In genomic region chr19:5277140-5277539, GRCm38 (mm10) we compare ENCODE assay signal across 17 mouse cellular contexts. TPM values are rescaled to one million over a fixed set of nuclear protein-coding genes. Genes with fewer than 3 reads are reported as not detected.
DNase-seq lines count a peak whose midpoint lies in the region; ATAC-seq lines count a peak whose summit lies in the region.
"Had no signal": no experiment of that assay in that cellular context is flagged by ENCODE, and none has a peak within 500 bp of the region (broad histone marks: within the 10 kb centered on the region; RNA-seq: fewer than 3 reads in every experiment).

No protein-coding gene starts in this region.

- H3K4me3 ChIP-seq in hindbrain, embryonic 11.5 days (ENCODE audit: low read depth, low read length), result no peak overlapping the region
- H3K4me3 ChIP-seq in hindbrain, embryonic 14.5 days (replicated peaks; ENCODE audit: low read length), result no peak overlapping the region
- no peak overlapping the region for H3K4me3 ChIP-seq in midbrain, embryonic 14.5 days (replicated peaks; ENCODE audit: low read depth, low read length)
- H3K4me3 ChIP-seq in midbrain, embryonic 10.5 days, result no peak overlapping the region

- no peak for ATAC-seq in CD4-positive, CD25-positive, alpha-beta regulatory T cell, adult 4 months
- ATAC-seq in hindbrain, embryonic 11.5 days (ENCODE audit: low FRiP score), result no peak
- no peak for ATAC-seq in hindbrain, embryonic 14.5 days (ENCODE audit: low FRiP score)
- no peak for ATAC-seq in midbrain, embryonic 14.5 days (ENCODE audit: low FRiP score, low TSS enrichment)
- ATAC-seq: midbrain, embryonic 16.5 days; Patski had no signal

- WGBS in hindbrain, embryonic 11.5 days, result 89% methylated on average over 3 of the region's 3 CpGs
- WGBS in hindbrain, embryonic 14.5 days, result 93% methylated on average over 3 of the region's 3 CpGs
- WGBS in midbrain, embryonic 14.5 days, result 89% methylated on average over 3 of the region's 3 CpGs
- WGBS in midbrain, embryonic 10.5 days, result 94% methylated on average over 3 of the region's 3 CpGs

- no peak overlapping the region for H3K4me2 ChIP-seq in hindbrain, embryonic 11.5 days (replicated peaks; ENCODE audit: low read depth, low read length)
- H3K4me2 ChIP-seq in hindbrain, embryonic 14.5 days (replicated peaks), result no peak overlapping the region
- no peak overlapping the region for H3K4me2 ChIP-seq in midbrain, embryonic 14.5 days (ENCODE audit: low read length)

- H3K9ac ChIP-seq in hindbrain, embryonic 11.5 days (ENCODE audit: low read depth, low read length), result no peak overlapping the region
- H3K9ac ChIP-seq in hindbrain, embryonic 14.5 days, result no peak overlapping the region
- no peak overlapping the region for H3K9ac ChIP-seq in midbrain, embryonic 14.5 days (replicated peaks; ENCODE audit: low read length)

- 0 out of 2 replicates have a peak, but pooled peaks cover 20% of the 10 kb centered on the region for H3K36me3 ChIP-seq in hindbrain, embryonic 11.5 days (ENCODE audit: control insufficient read depth, insufficient read depth, low read length)
- H3K36me3 ChIP-seq in hindbrain, embryonic 14.5 days (replicated peaks; ENCODE audit: control insufficient read depth, insufficient read depth), result peaks cover 80% of the 10 kb centered on the region
- H3K36me3 ChIP-seq in midbrain, embryonic 14.5 days (ENCODE audit: control insufficient read depth, insufficient read depth, low read length), result peaks cover 73% of the 10 kb centered on the region
- H3K36me3 ChIP-seq in midbrain, embryonic 10.5 days, result peaks cover 84% of the 10 kb centered on the region

- no peak overlapping the region for H3K27ac ChIP-seq in hindbrain, embryonic 11.5 days (ENCODE audit: low read depth, low read length)
- no peak overlapping the region for H3K27ac ChIP-seq in hindbrain, embryonic 14.5 days
- H3K27ac ChIP-seq in midbrain, embryonic 14.5 days (replicated peaks; ENCODE audit: low read depth, low read length), result no peak overlapping the region
- no peak overlapping the region for H3K27ac ChIP-seq in midbrain, embryonic 10.5 days (replicated peaks)

- peaks cover 4% of the 10 kb centered on the region for H3K4me1 ChIP-seq in hindbrain, embryonic 11.5 days (replicated peaks; ENCODE audit: control insufficient read depth, insufficient read depth, low read length)
- no peaks in the 10 kb centered on the region for H3K4me1 ChIP-seq in hindbrain, embryonic 14.5 days (replicated peaks; ENCODE audit: control insufficient read depth, insufficient read depth, low read length)
- H3K4me1 ChIP-seq in midbrain, embryonic 14.5 days (ENCODE audit: control insufficient read depth, insufficient read depth, low read length), result peaks cover 3% of the 10 kb centered on the region; the same call in 1 of the 2 replicates
- H3K4me1 ChIP-seq in midbrain, embryonic 10.5 days, result peaks cover 14% of the 10 kb centered on the region

- H3K27me3 ChIP-seq in hindbrain, embryonic 11.5 days (ENCODE audit: control insufficient read depth, insufficient read depth, low read length), result no peaks in the 10 kb centered on the region
- H3K27me3 ChIP-seq in hindbrain, embryonic 14.5 days (ENCODE audit: control insufficient read depth, insufficient read depth, low read length), result no peaks in the 10 kb centered on the region
- no peaks in the 10 kb centered on the region for H3K27me3 ChIP-seq in midbrain, embryonic 14.5 days (ENCODE audit: control insufficient read depth, insufficient read depth, low read length)
- H3K27me3 ChIP-seq in midbrain, embryonic 10.5 days (ENCODE audit: low read depth, poor library complexity, severe bottlenecking), result no peaks in the 10 kb centered on the region
- H3K27me3 ChIP-seq: Patski had no signal

- peak; percentile 56 for DNase-seq in CD4-positive, CD25-positive, alpha-beta regulatory T cell, adult 2 months (ENCODE audit: low read depth, low spot score)
- DNase-seq in hindbrain, embryonic 11.5 days (ENCODE audit: low spot score), result peak; percentile 23
- no peak for DNase-seq in hindbrain, embryonic 14.5 days (ENCODE audit: low spot score)
- peak; percentile 19 for DNase-seq in midbrain, embryonic 14.5 days
- no peak for DNase-seq in midbrain, embryonic 10.5 days (ENCODE audit: low spot score)
- peak; percentile 39 for DNase-seq in retina, embryonic 14.5 days (ENCODE audit: low spot score)
- DNase-seq in cerebellum, postnatal 36 days, result no peak
- DNase-seq: adrenal gland, postnatal 25 days; gastrocnemius, postnatal 10 days; heart, postnatal 14 days; kidney, adult 18-20 months had no signal

- no peaks in the 10 kb centered on the region for H3K9me3 ChIP-seq in hindbrain, embryonic 11.5 days (ENCODE audit: control insufficient read depth, low read length)
- H3K9me3 ChIP-seq in hindbrain, embryonic 14.5 days (ENCODE audit: control insufficient read depth, low read length), result no peaks in the 10 kb centered on the region
- no peaks in the 10 kb centered on the region for H3K9me3 ChIP-seq in midbrain, embryonic 14.5 days (ENCODE audit: control insufficient read depth, low read length)
- no peaks in the 10 kb centered on the region for H3K9me3 ChIP-seq in midbrain, embryonic 10.5 days (replicated peaks)

RNA-seq across cellular contexts. Expression of gene Pacs1, which starts 4.2 kb away (rescaled TPM):
- 10 to 100 TPM; 16.5 to 21.9 TPM for polyA plus RNA-seq in CD4-positive, CD25-positive, alpha-beta regulatory T cell, adult 4 months (2017; shearing (Covaris generic))
- 23.2 and 23.4 TPM in 2 replicates for polyA plus RNA-seq in hindbrain, embryonic 11.5 days (2014; fragmentation: Nextera tagmentation; extraction: Ambion mirVana)
- 54.3 and 59.7 TPM in 2 replicates for polyA plus RNA-seq in hindbrain, embryonic 14.5 days (2014; fragmentation: Nextera tagmentation; extraction: Ambion mirVana)
- polyA plus RNA-seq in midbrain, embryonic 14.5 days (2014; fragmentation: Nextera tagmentation; extraction: Ambion mirVana), result 42.4 and 48.4 TPM in 2 replicates
- polyA plus RNA-seq in midbrain, embryonic 10.5 days (2016; fragmentation: Nextera tagmentation; extraction: Ambion mirVana), result 21.3 and 23.7 TPM in 2 replicates

RNA-seq across cellular contexts. Expression of gene Sf3b2, which starts 18.1 kb away (rescaled TPM):
- polyA plus RNA-seq in CD4-positive, CD25-positive, alpha-beta regulatory T cell, adult 4 months (2017; shearing (Covaris generic)), result 100 to 1,000 TPM; 341 to 465 TPM
- polyA plus RNA-seq in hindbrain, embryonic 11.5 days (2014; fragmentation: Nextera tagmentation; extraction: Ambion mirVana), result 385 and 404 TPM in 2 replicates
- polyA plus RNA-seq in hindbrain, embryonic 14.5 days (2014; fragmentation: Nextera tagmentation; extraction: Ambion mirVana), result 299 and 305 TPM in 2 replicates
- polyA plus RNA-seq in midbrain, embryonic 14.5 days (2014; fragmentation: Nextera tagmentation; extraction: Ambion mirVana), result 291 and 365 TPM in 2 replicates
- 468 and 500 TPM in 2 replicates for polyA plus RNA-seq in midbrain, embryonic 10.5 days (2016; fragmentation: Nextera tagmentation; extraction: Ambion mirVana)

RNA-seq across cellular contexts. Expression of gene Gal3st3, which starts 21.0 kb away (rescaled TPM):
- polyA plus RNA-seq in CD4-positive, CD25-positive, alpha-beta regulatory T cell, adult 4 months (2017; shearing (Covaris generic)), result under 1 TPM in 1 of 2 experiments, not detected in 1; 0.15 TPM
- polyA plus RNA-seq in hindbrain, embryonic 11.5 days (2014; fragmentation: Nextera tagmentation; extraction: Ambion mirVana), result 14.0 and 14.6 TPM in 2 replicates
- polyA plus RNA-seq in hindbrain, embryonic 14.5 days (2014; fragmentation: Nextera tagmentation; extraction: Ambion mirVana), result 34.2 and 39.8 TPM in 2 replicates
- polyA plus RNA-seq in midbrain, embryonic 14.5 days (2014; fragmentation: Nextera tagmentation; extraction: Ambion mirVana), result 29.0 and 35.5 TPM in 2 replicates
- 10.8 and 15.4 TPM in 2 replicates for polyA plus RNA-seq in midbrain, embryonic 10.5 days (2016; fragmentation: Nextera tagmentation; extraction: Ambion mirVana)
- polyA plus RNA-seq: Patski; small intestine, adult 2 months had no signal

RNA-seq across cellular contexts. Expression of gene Catsper1, which starts 58.4 kb away (rescaled TPM):
- not detected for polyA plus RNA-seq in CD4-positive, CD25-positive, alpha-beta regulatory T cell, adult 4 months (2017; shearing (Covaris generic))
- polyA plus RNA-seq in hindbrain, embryonic 11.5 days (2014; fragmentation: Nextera tagmentation; extraction: Ambion mirVana), result not detected in 2 replicates
- polyA plus RNA-seq in hindbrain, embryonic 14.5 days (2014; fragmentation: Nextera tagmentation; extraction: Ambion mirVana), result not detected in 2 replicates
- not detected in 2 replicates for polyA plus RNA-seq in midbrain, embryonic 14.5 days (2014; fragmentation: Nextera tagmentation; extraction: Ambion mirVana)
- polyA plus RNA-seq in midbrain, embryonic 10.5 days (2016; fragmentation: Nextera tagmentation; extraction: Ambion mirVana), result not detected in 2 replicates
- polyA plus RNA-seq: forebrain, embryonic 11.5 days; liver, embryonic 16.5 days; midbrain, embryonic 16.5 days; Patski; small intestine, adult 2 months had no signal

Comparison
In these comparisons a context has a peak if more than half of its experiments do, and no peak if none do; other contexts are left out.
1. DNase-seq: peak in CD4-positive, CD25-positive, alpha-beta regulatory T cell, adult 2 months (single experiment), hindbrain, embryonic 11.5 days (single experiment), midbrain, embryonic 14.5 days (single experiment) and retina, embryonic 14.5 days (single experiment); none in hindbrain, embryonic 14.5 days (single experiment), midbrain, embryonic 10.5 days (single experiment) and cerebellum, postnatal 36 days (0 of 2).
2. RNA of gene Gal3st3, which starts 21.0 kb away (polyA plus RNA-seq): 29.0 to 35.5 TPM in midbrain, embryonic 14.5 days, 34.2 to 39.8 TPM in hindbrain, embryonic 14.5 days, 14.0 to 14.6 TPM in hindbrain, embryonic 11.5 days and 10.8 to 15.4 TPM in midbrain, embryonic 10.5 days; 0.15 TPM in CD4-positive, CD25-positive, alpha-beta regulatory T cell, adult 4 months; every median in the first group is over 10 times any median in the second.